Mouse (Mus musculus) spleen, adult 2 months (tissue): Measurements from ENCODE around the gene Slc22a20. TPM values are rescaled to one million over a fixed set of nuclear protein-coding genes. Genes with fewer than 3 reads are reported as not detected.

Experiments
- DNase-seq, 2 experiments: peaks; one replicate each; pipeline versions ENCODE4 v3.0.0 to v3.0.0-alpha.2; 2012 to 2021; ENCODE audit warnings: low spot score in 2 of 2, low read depth in 1 of 2
- H3K27ac ChIP-seq: fragments of 200-500 bp; 2 replicates; pipeline ENCODE4 v1.5.1; 2012; ENCODE audit warnings: low read length, inconsistent platforms; ENCODE audit not compliant: insufficient read depth
- H3K27me3 ChIP-seq: fragments of 200-500 bp; 2 replicates; pipeline ENCODE4 v1.6.1; 2012; ENCODE audit warnings: mild to moderate bottlenecking, moderate library complexity, low read length, inconsistent platforms; ENCODE audit not compliant: control insufficient read depth, insufficient read depth
- H3K36me3 ChIP-seq: fragments of 200-500 bp; 2 replicates; pipeline ENCODE4 v1.6.1; 2012; ENCODE audit warnings: mild to moderate bottlenecking, low read length, inconsistent platforms; ENCODE audit not compliant: control insufficient read depth, insufficient read depth
- H3K4me1 ChIP-seq: fragments of 200-500 bp; 2 replicates; pipeline ENCODE4 v1.6.1; 2011; ENCODE audit warnings: inconsistent platforms; ENCODE audit not compliant: control insufficient read depth, insufficient read depth, insufficient read length
- H3K4me3 ChIP-seq: fragments of 200-500 bp; 2 replicates; pipeline ENCODE4 v1.5.1; 2011; ENCODE audit warnings: mild to moderate bottlenecking, inconsistent platforms; ENCODE audit not compliant: insufficient read depth, insufficient read length; ENCODE audit errors: extremely low read depth
- CTCF ChIP-seq: fragments of 200-500 bp; IDR thresholded peaks from 2 replicates; pipeline ENCODE4 v1.5.1; 2011; ENCODE audit warnings: mild to moderate bottlenecking, inconsistent platforms; ENCODE audit not compliant: insufficient read depth, insufficient read length, insufficient replicate concordance; ENCODE audit errors: extremely low read depth
- POLR2A ChIP-seq: fragments of 200-500 bp; IDR thresholded peaks from 2 replicates; pipeline ENCODE4 v1.6.1; 2011; ENCODE audit warnings: low read depth, low read length, inconsistent platforms
- WGBS: fragments of 180-500 bp; shearing (Covaris S2); methylation state at CpG from one replicate; pipeline ENCODE4 v1.1.7; 2018; 5-methylcytosine and 5-hydroxymethylcytosine counted together
- polyA plus RNA-seq: library from polyadenylated mRNA; depleted of rRNA; stranded (reverse); fragments of >200 nt; gene quantifications from 2 replicates; pipeline ENCODE4 v1.2.3, GENCODE M21; 2012

Slc22a20 gene
- polyA plus RNA-seq, 1 experiment = not detected

DNA sequence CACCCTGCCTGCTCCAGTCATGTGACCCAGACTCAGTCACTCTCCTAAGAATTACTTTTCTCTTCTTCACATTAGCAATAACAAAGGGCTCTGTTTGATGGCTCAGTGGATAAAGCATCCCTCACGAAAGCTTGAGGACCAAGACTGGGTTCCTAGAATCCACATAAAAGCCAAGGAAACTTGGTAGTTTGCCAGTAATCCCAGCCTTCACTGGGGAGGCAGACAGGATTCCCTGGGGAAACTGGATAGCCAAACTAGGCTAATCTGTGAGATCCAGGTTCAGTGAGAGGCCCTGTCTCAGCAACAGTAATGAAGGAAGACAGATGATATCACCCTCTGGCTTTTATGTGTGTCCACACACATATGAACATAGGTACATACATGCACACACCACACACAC lies 5.0 kb upstream of the Slc22a20 start:
- H3K27ac ChIP-seq = no peak overlapping the region
- no peak for DNase-seq
- H3K36me3 ChIP-seq = peaks cover 34% of the 10 kb centered on the region
- H3K27me3 ChIP-seq = no peaks in the 10 kb centered on the region
- 94% methylated on average over 1 of the region's 1 CpGs for WGBS
- H3K4me3 ChIP-seq = no peak overlapping the region
- peaks cover 11% of the 10 kb centered on the region; the same call in 1 of the 2 replicates for H3K4me1 ChIP-seq
- TF ChIP-seq POLR2A (no peak), CTCF (no peak)

DNA sequence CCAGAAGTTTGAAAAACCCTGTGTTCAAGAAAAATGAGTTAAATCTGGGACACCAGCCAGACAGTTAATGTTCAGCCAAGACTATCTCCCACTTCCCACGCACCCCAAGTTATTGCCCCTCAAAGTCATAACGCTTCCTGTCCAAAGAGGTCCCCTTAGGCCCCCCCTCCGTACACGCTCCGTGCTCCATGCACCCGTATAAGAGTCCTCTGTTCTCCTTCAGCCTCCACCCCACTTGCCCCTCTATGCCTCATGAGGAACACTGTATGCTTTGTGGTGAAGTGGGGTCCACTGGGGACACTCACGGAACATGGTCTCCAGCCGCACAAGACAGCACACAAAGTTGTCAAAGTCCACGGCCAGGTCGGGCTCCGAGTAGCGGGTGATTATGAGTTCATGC lies 4.1 kb upstream of the Slc22a20 start:
- Histone ChIP-seq H3K27me3 (no peaks in the 10 kb centered on the region), H3K4me1 (peaks cover 11% of the 10 kb centered on the region; the same call in 1 of the 2 replicates), H3K27ac (no peak overlapping the region), H3K36me3 (peaks cover 34% of the 10 kb centered on the region), H3K4me3 (no peak overlapping the region)
- no peak for DNase-seq
- 94% methylated on average over 12 of the region's 12 CpGs for WGBS
- no peak for TF ChIP-seq CTCF
- TF ChIP-seq POLR2A = no peak

DNA sequence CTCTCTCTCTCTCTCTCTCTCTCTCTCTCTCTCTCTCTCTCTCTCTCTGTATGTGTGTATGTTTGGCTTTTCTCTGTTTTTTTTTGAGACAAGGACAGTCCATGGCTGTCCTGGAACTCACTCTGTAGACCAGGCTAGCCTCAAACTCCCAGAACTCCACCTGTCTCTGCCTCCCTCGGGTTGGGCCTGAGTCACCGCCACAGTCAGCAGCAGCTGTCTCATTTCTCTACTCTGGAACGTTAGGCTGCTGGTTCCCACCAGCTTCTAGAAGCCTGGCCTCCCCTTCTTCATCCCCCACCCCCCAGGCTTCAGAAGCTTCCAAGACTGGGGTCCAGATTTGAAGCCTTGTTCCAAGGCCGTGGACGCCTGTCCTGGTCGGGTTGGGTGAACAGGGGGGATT lies 3.6 kb upstream of the Slc22a20 start:
- no peaks in the 10 kb centered on the region for H3K27me3 ChIP-seq
- no peak overlapping the region for H3K4me3 ChIP-seq
- peaks cover 11% of the 10 kb centered on the region; the same call in 1 of the 2 replicates for H3K4me1 ChIP-seq
- TF ChIP-seq CTCF = no peak
- no peak for TF ChIP-seq POLR2A
- WGBS = 72% methylated on average over 6 of the region's 6 CpGs
- DNase-seq = no peak
- peaks cover 31% of the 10 kb centered on the region for H3K36me3 ChIP-seq
- H3K27ac ChIP-seq = no peak overlapping the region

DNA sequence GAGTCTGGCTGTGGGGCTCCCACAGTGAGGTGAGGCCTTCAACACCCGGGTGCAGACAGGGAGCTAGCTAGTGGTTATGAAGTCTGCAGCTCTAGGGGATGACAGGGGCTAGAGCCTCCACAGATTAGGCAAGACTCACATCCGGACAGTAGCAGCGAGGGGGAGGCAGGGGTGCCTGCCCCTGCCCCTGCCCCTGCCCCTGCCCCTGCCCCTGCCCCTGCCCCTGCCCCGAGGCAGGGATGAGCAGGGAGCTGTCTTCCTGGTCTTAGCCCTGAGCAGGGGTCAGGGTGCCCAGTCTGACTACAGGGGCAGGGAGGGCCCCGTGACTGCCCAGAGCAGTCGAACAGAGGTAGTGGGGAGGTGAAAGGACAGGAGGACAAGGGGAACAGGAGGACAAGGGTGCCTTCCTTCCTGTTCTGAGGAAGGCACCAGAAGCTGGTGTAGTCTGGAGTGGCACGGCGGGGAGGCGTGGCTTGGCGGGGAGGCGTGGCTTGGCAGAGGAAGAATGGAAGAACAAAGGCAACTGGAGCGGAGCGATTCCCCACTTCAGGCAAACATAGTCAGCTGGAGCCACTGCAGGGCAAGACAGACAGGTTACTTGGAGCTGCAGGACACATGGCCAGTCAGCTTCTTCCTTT lies 3.0 kb upstream of the Slc22a20 start:
- Histone ChIP-seq H3K27ac (peak overlapping the region; percentile 65), H3K27me3 (no peaks in the 10 kb centered on the region), H3K4me3 (no peak overlapping the region)

DNA sequence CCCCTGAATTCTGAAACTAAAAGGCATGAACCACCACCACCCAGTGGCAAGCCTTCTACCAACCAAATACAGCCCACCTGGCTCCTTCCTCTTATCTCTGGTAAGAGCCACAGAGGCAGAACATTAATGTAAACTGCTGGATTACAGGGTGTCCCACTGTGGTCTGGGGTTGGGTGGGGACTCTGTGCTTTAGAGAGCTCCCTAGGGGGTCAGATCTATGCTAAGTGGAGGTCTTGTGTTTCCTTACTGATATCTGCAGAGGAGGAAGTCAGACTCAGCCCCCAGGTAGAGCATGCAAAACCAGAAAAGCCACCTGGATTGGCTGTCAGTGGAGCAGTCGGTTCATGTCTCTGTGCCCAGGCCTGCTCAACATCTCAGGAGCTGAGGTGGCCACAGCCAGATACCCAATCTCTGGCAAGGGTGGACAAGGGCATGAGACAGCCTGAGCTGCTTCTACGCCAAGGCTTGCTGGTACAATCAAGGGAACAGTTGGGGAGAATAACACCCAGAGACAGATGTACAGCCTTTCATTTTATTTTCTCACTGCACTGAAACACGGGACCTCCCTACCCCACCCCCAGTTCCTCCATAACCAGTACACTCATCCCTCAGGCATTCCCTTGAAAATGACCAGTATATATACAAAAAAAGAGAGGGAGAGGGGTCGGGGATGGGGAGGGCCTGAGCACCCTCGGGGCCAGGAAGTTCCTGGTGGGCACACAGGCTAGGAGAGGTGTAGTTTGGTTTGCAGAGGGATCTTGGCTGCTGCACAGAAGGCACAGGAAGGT lies 2.3 kb upstream of the Slc22a20 start:
- Histone ChIP-seq H3K27me3 (no peaks in the 10 kb centered on the region), H3K27ac (peak overlapping the region; percentile 65), H3K36me3 (peaks cover 19% of the 10 kb centered on the region), H3K4me3 (no peak overlapping the region), H3K4me1 (peaks cover 11% of the 10 kb centered on the region; the same call in 1 of the 2 replicates)
- no peak for TF ChIP-seq POLR2A
- TF ChIP-seq CTCF = no peak
- WGBS = 43% methylated on average over 5 of the region's 5 CpGs
- DNase-seq = peak in 1 of 2 experiments; percentile 13

More for the DNA sequence above, 3.0 kb upstream of the Slc22a20 start:
- H3K4me1 ChIP-seq = peaks cover 11% of the 10 kb centered on the region; the same call in 1 of the 2 replicates
- DNase-seq = peak in 1 of 2 experiments; percentile 60
- H3K36me3 ChIP-seq = peaks cover 25% of the 10 kb centered on the region
- TF ChIP-seq POLR2A = no peak
- TF ChIP-seq CTCF = no peak
- 12% methylated on average over 13 of the region's 13 CpGs for WGBS

DNA sequence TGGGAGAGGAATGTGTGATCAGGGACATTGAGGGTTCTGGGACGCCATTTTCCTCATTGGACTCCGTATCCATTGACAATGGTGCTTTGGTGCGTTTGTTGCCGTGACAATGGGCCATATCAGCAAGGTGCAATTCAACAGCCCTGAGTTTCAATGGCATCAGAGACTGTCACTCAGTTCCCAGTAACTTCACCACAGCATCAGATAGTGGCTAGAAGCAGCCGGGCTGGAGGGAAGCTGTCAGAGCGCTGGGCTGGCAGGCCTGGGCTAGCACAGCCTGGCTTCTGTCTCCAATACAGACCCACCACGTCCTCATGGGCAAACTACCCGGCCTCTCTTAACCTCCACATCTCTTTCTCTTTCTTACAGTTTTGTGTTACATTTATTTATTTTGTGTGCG lies 5.5 kb downstream of the Slc22a20 start:
- H3K27me3 ChIP-seq = no peaks in the 10 kb centered on the region
- no peaks in the 10 kb centered on the region for H3K36me3 ChIP-seq
- no peaks in the 10 kb centered on the region for H3K4me1 ChIP-seq
- WGBS = 86% methylated on average over 9 of the region's 9 CpGs
- H3K27ac ChIP-seq = no peak overlapping the region
- no peak for TF ChIP-seq CTCF
- no peak for TF ChIP-seq POLR2A
- H3K4me3 ChIP-seq = no peak overlapping the region
- no peak for DNase-seq
